Mouse (Mus musculus) midbrain, embryonic 16.5 days (tissue): ENCODE data around the gene Orc6. TPM values are rescaled to one million over a fixed set of nuclear protein-coding genes. Genes with fewer than 3 reads are reported as not detected.

Experiments
- ATAC-seq: fragments of 200-750 bp; cut with Nextera tagmentation; 2 replicates; pipeline ENCODE4 v1.8.0; 2017; ENCODE audit warnings: moderate TSS enrichment
- H3K27ac ChIP-seq: fragments of 300-500 bp; sonication (generic); 2 replicates; pipeline ENCODE4 v1.5.1; 2014; ENCODE audit warnings: mild to moderate bottlenecking, low read length, mixed read lengths
- H3K27me3 ChIP-seq: fragments of 300-500 bp; sonication (generic); 2 replicates; pipeline ENCODE4 v1.6.1; 2014; ENCODE audit warnings: low read depth, low read length, mixed read lengths; ENCODE audit not compliant: control insufficient read depth, insufficient read depth
- H3K36me3 ChIP-seq: fragments of 300-500 bp; sonication (generic); 2 replicates; pipeline ENCODE4 v1.6.1; 2014; ENCODE audit warnings: mild to moderate bottlenecking, low read length, moderate library complexity, mixed read lengths; ENCODE audit not compliant: control insufficient read depth, insufficient read depth
- H3K4me1 ChIP-seq: fragments of 300-500 bp; sonication (generic); 2 replicates; pipeline ENCODE4 v1.6.1; 2014; ENCODE audit warnings: mild to moderate bottlenecking, low read length, mixed read lengths; ENCODE audit not compliant: control insufficient read depth, insufficient read depth
- H3K4me2 ChIP-seq: fragments of 300-500 bp; sonication (generic); 2 replicates; pipeline ENCODE4 v1.6.1; 2014; ENCODE audit warnings: mild to moderate bottlenecking, low read length, mixed read lengths
- H3K4me3 ChIP-seq: fragments of 300-500 bp; sonication (generic); 2 replicates; pipeline ENCODE4 v1.5.1; 2014; ENCODE audit warnings: low read depth, mild to moderate bottlenecking, low read length, moderate library complexity, mixed read lengths
- H3K9ac ChIP-seq: fragments of 300-500 bp; sonication (generic); 2 replicates; pipeline ENCODE4 v1.6.1; 2014; ENCODE audit warnings: low read depth, low read length, mixed read lengths
- H3K9me3 ChIP-seq: fragments of 300-500 bp; sonication (generic); replicated peaks from 2 replicates; pipeline ENCODE4 v1.6.1; 2014; ENCODE audit warnings: mild to moderate bottlenecking, low read length, mixed read lengths; ENCODE audit not compliant: control insufficient read depth, poor library complexity, severe bottlenecking
- WGBS: fragments of 180-500 bp; shearing (Covaris S2); extraction: QIAGEN DNeasy Blood & Tissue Kit; methylation state at CpG from one replicate; pipeline ENCODE4 v1.1.7; 2014; 5-methylcytosine and 5-hydroxymethylcytosine counted together
- polyA plus RNA-seq: library from polyadenylated mRNA; unstranded; fragments of >200 nt; fragmentation: Nextera tagmentation; extraction: Ambion mirVana; gene quantifications from 2 replicates; pipeline ENCODE4 v1.2.1, GENCODE M21; 2015

The Orc6 gene
- polyA plus RNA-seq, 1 experiment from 2014 or later: 67.1 TPM

- Histone ChIP-seq H3K36me3 (no peaks in the 10 kb centered on the region), H3K9ac (no peak overlapping the region), H3K4me1 (no peaks in the 10 kb centered on the region), H3K4me2 (no peak overlapping the region), H3K27me3 (no peaks in the 10 kb centered on the region), H3K9me3 (peaks cover 5% of the 10 kb centered on the region; the same call in 1 of the 2 replicates), H3K27ac (no peak overlapping the region), H3K4me3 (no peak overlapping the region)
- ATAC-seq: no peak
- WGBS: 92% methylated on average over 4 of the region's 4 CpGs
These were observed 19.1 kb downstream of the Orc6 start for GRCm38 (mm10) chr8:85318534-85318933.

- H3K9ac ChIP-seq: no peak overlapping the region
- peaks cover 5% of the 10 kb centered on the region; the same call in 1 of the 2 replicates for H3K9me3 ChIP-seq
- H3K4me2 ChIP-seq: no peak overlapping the region
- no peak overlapping the region for H3K27ac ChIP-seq
- no peak overlapping the region for H3K4me3 ChIP-seq
- H3K36me3 ChIP-seq: no peaks in the 10 kb centered on the region
- H3K27me3 ChIP-seq: no peaks in the 10 kb centered on the region
- no peak for ATAC-seq
- H3K4me1 ChIP-seq: no peaks in the 10 kb centered on the region
- 92% methylated on average over 15 of the region's 15 CpGs for WGBS
These were observed 22.5 kb downstream of the Orc6 start for GRCm38 (mm10) chr8:85321981-85322380.

GRCm38 (mm10) chr8:85323084-85323483 lies 23.7 kb downstream of the Orc6 start:
- WGBS: 82% methylated on average over 3 of the region's 3 CpGs
- no peak overlapping the region for H3K9ac ChIP-seq
- no peaks in the 10 kb centered on the region for H3K4me1 ChIP-seq
- no peak overlapping the region for H3K4me3 ChIP-seq
- no peak overlapping the region for H3K27ac ChIP-seq
- H3K36me3 ChIP-seq: no peaks in the 10 kb centered on the region
- no peaks in the 10 kb centered on the region for H3K27me3 ChIP-seq
- peaks cover 4% of the 10 kb centered on the region; the same call in 1 of the 2 replicates for H3K9me3 ChIP-seq
- no peak overlapping the region for H3K4me2 ChIP-seq
- no peak for ATAC-seq

GRCm38 (mm10) chr8:85327036-85327435 lies 27.6 kb downstream of the Orc6 start:
- ATAC-seq: no peak
- Histone ChIP-seq H3K9me3 (no peaks in the 10 kb centered on the region), H3K27ac (no peak overlapping the region), H3K36me3 (no peaks in the 10 kb centered on the region), H3K4me3 (no peak overlapping the region), H3K9ac (no peak overlapping the region), H3K4me1 (no peaks in the 10 kb centered on the region), H3K4me2 (no peak overlapping the region), H3K27me3 (no peaks in the 10 kb centered on the region)
- 81% methylated on average over 9 of the region's 9 CpGs for WGBS

GRCm38 (mm10) chr8:85329506-85329905 lies 30.1 kb downstream of the Orc6 start:
- H3K27ac ChIP-seq: no peak overlapping the region
- no peak overlapping the region for H3K4me3 ChIP-seq
- WGBS: 50% methylated on average over 1 of the region's 1 CpGs
- no peaks in the 10 kb centered on the region for H3K4me1 ChIP-seq
- H3K27me3 ChIP-seq: no peaks in the 10 kb centered on the region
- no peak overlapping the region for H3K4me2 ChIP-seq
- ATAC-seq: no peak
- no peaks in the 10 kb centered on the region for H3K36me3 ChIP-seq
- no peaks in the 10 kb centered on the region for H3K9me3 ChIP-seq
- no peak overlapping the region for H3K9ac ChIP-seq

- Histone ChIP-seq H3K27ac (no peak overlapping the region), H3K4me1 (no peaks in the 10 kb centered on the region), H3K4me3 (no peak overlapping the region), H3K9ac (no peak overlapping the region), H3K9me3 (no peaks in the 10 kb centered on the region), H3K36me3 (no peaks in the 10 kb centered on the region), H3K27me3 (no peaks in the 10 kb centered on the region), H3K4me2 (no peak overlapping the region)
- ATAC-seq: no peak
These were observed 35.7 kb downstream of the Orc6 start for GRCm38 (mm10) chr8:85335105-85335504.

GRCm38 (mm10) chr8:85336211-85336933 lies 36.9 kb downstream of the Orc6 start:
- H3K9ac ChIP-seq: no peak overlapping the region
- no peak overlapping the region for H3K4me3 ChIP-seq
- no peaks in the 10 kb centered on the region for H3K27me3 ChIP-seq
- H3K9me3 ChIP-seq: no peaks in the 10 kb centered on the region
- 86% methylated on average over 6 of the region's 6 CpGs for WGBS
- no peaks in the 10 kb centered on the region for H3K4me1 ChIP-seq
- no peaks in the 10 kb centered on the region for H3K36me3 ChIP-seq
- no peak for ATAC-seq
- no peak overlapping the region for H3K27ac ChIP-seq
- H3K4me2 ChIP-seq: no peak overlapping the region

- H3K27ac ChIP-seq: no peak overlapping the region
- no peaks in the 10 kb centered on the region for H3K9me3 ChIP-seq
- 89% methylated on average over 4 of the region's 4 CpGs for WGBS
- no peak overlapping the region for H3K9ac ChIP-seq
- no peaks in the 10 kb centered on the region for H3K36me3 ChIP-seq
- no peak overlapping the region for H3K4me2 ChIP-seq
- H3K4me3 ChIP-seq: no peak overlapping the region
- H3K27me3 ChIP-seq: no peaks in the 10 kb centered on the region
- H3K4me1 ChIP-seq: no peaks in the 10 kb centered on the region
- ATAC-seq: no peak
These were observed 38.2 kb downstream of the Orc6 start for GRCm38 (mm10) chr8:85337681-85338080.

- H3K4me3 ChIP-seq: no peak overlapping the region
- H3K9me3 ChIP-seq: no peaks in the 10 kb centered on the region
- H3K4me2 ChIP-seq: no peak overlapping the region
- no peaks in the 10 kb centered on the region for H3K27me3 ChIP-seq
- WGBS: 61% methylated on average over 5 of the region's 5 CpGs
- H3K27ac ChIP-seq: no peak overlapping the region
- no peak overlapping the region for H3K9ac ChIP-seq
- no peaks in the 10 kb centered on the region for H3K36me3 ChIP-seq
- no peak for ATAC-seq
- H3K4me1 ChIP-seq: no peaks in the 10 kb centered on the region
These were observed 40.6 kb downstream of the Orc6 start for GRCm38 (mm10) chr8:85339871-85340573.
